Mouse (Mus musculus) kidney, adult 9 months (tissue): ENCODE data around the gene Ltb4r2.

Experiments used
- DNase-seq: peaks from one replicate; pipeline ENCODE4 v3.0.0; 2022

The Ltb4r2 gene

DNA sequence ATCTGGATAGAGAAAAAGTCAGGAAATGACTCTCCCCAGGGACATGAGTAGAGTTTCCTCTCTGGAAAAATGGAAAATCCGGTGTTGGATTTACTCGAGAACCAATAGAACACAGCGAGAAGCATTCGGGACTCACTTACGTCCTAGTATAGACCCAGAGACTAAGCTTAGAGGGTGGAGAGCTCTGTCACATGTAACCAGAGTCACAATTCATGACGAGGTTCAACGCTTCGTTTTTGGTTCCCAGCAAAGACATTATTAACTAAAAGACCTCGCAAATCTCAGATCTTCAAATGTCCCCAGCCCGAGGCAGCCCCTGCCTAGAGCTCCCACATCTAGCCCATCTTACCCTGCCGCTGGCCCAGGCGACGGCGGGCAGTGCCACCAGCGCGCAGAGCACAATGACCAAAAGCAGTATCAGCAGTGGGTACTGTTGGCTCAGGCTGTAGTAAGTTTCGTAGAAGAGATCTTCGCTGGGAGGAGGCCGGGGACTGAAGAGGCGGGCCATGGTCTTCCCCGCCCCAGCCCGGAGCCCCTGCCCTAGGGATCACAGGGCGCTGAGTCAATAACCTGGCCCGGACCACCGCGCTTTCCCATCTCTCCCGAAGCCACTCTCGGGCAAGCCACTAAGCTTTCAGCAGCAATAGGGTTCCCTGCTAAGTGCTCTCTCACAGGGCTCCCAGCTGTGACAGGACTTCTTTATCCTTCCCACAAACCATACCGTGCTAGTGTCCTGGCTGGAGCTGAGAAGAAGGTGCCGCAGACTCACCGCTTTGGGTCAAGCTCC, 22.1 kb downstream of the Ltb4r2 start:
- DNase-seq: peak; percentile 67

DNA sequence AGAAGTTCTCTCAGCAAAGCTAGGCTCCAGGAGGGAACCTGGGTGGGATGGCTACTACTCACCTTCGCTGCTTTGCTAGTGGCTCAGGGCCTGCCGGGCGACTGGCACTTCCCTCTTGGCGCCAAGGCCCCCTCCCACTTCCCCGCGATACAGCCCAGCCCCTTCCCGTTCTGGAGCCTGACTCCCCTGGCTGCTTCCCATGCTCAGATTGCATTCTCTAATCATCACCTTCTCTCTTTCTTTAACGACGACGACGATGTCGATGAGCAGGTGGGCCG, 22.7 kb downstream of the Ltb4r2 start, which contains the start of gene Adcy4:
TSS of gene Adcy4 (minus strand) at position 138 of the 278 bp plus-strand sequence.
- DNase-seq: peak; percentile 5

DNA sequence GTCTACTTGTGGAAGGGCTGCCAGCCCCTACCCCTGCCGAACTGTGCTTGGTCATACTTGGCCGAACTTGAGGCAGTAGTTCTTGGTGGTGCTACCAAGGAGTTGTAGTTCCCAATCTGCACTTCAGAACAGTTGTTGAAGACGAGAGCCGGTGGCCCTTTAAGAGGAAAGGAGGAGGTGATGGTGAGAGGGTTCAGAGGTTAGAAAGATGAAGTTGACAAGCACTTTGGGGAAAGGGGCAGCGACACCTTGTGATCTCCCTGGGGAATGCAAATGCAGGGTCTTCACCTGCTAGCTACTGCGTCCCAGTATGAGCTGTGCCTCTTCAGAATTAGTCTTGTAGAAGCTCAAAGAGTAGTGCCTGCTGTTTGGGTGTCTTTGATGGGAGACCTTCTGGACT, 24.0 kb downstream of the Ltb4r2 start:
- DNase-seq: peak; percentile 6

DNA sequence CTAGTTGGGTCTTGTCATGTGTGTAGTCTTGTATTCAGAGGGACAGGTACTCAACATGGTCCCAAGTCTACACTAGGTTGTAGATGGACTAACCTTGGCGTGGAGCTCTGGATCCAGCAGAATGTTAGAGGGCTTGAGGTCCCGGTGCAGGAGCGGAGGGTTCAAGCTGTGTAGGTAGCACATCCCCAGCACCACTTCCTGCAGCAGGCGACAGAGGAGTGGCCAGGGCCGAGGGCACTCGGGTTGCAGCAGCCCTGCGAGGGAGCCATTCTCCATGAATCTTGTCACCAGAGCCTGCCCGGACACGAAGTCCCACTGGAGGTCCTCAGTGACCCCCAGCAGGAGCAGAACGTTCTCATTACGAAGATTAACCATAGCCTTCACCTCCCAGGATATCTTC, 26.5 kb downstream of the Ltb4r2 start:
- DNase-seq: peak; percentile 0

GRCm38 (mm10) chr14:55788256-55789050, 27.2 kb downstream of the Ltb4r2 start, which contains the start of gene Ripk3:
Gene Ripk3 (minus strand): TSS chr14:55788865.
- peak; percentile 33 for DNase-seq

GRCm38 (mm10) chr14:55793461-55793860, 32.2 kb downstream of the Ltb4r2 start:
- DNase-seq: no peak

GRCm38 (mm10) chr14:55793946-55794345, 32.7 kb downstream of the Ltb4r2 start:
- DNase-seq: peak; percentile 3

- DNase-seq: peak; percentile 2
Measured at GRCm38 (mm10) chr14:55795380-55796163, 34.3 kb downstream of the Ltb4r2 start.
